Mouse (Mus musculus): ENCODE measurements around the gene Def6. TPM values are rescaled to one million over a fixed set of nuclear protein-coding genes. Genes with fewer than 3 reads are reported as not detected.

Gene Def6
- total RNA-seq (2021), result 1 to 10 TPM; 4.7 to 7.1 TPM
- long read RNA-seq, experiment 1, transcript Def6-201 (11 exons, 2,277 nt), result major isoform, 16 of 20 reads
- long read RNA-seq, experiment 1, partial matches to known transcripts, result 2 of 20 reads
- long read RNA-seq, experiment 1, other reads (novel, unspliced or antisense), result 2 of 20 reads
- long read RNA-seq, experiment 2, transcript Def6-201 (11 exons, 2,277 nt), result major isoform, 5 of 6 reads
- long read RNA-seq, experiment 2, partial matches to known transcripts, result 1 of 6 reads
- long read RNA-seq, experiment 2, other reads (novel, unspliced or antisense), result 0 of 6 reads

GRCm38 (mm10) chr17:28207591-28208313 is at the start of gene Def6:
Gene Def6, plus strand, starts transcription at chr17:28207778.
- DNase-seq, result peak; percentile 80 to 83
- intact Hi-C loops (cut with DNase I), result loop anchor here (2.0 to 5.0 kb wide), 4 partner anchors 15 to 325 kb away; partner anchors contain the start of genes Armc12 and Tulp1

GRCm38 (mm10) chr17:28160361-28160760 is 47.2 kb upstream of the Def6 start:
- intact Hi-C loops (cut with DNase I), result loop anchor here (5.0 kb wide), 2 partner anchors 173 to 253 kb away; partner anchors contain the start of genes Anks1 and Taf11
- DNase-seq, result no peak

GRCm38 (mm10) chr17:28161310-28161881 is 46.2 kb upstream of the Def6 start:
- no peak for DNase-seq
- intact Hi-C loops (cut with DNase I), result loop anchor here (5.0 kb wide), 2 partner anchors 174 to 254 kb away; partner anchors contain the start of genes Anks1 and Taf11

- DNase-seq, result peak; percentile 82 to 87
- intact Hi-C loops (cut with DNase I), result loop anchor here (1.0 to 5.0 kb wide), 3 partner anchors 78 to 256 kb away; partner anchors contain the start of genes Anks1 and Taf11
These were observed 43.9 kb upstream of the Def6 start for GRCm38 (mm10) chr17:28163666-28164065.

- intact Hi-C loops (cut with DNase I), result no loop called here
- DNase-seq, result no peak
These were observed 36.9 kb upstream of the Def6 start for GRCm38 (mm10) chr17:28170460-28171305.

GRCm38 (mm10) chr17:28172690-28173089 is 34.9 kb upstream of the Def6 start:
- DNase-seq, result no peak

GRCm38 (mm10) chr17:28176775-28177539 is 30.6 kb upstream of the Def6 start, which contains the start of gene Zfp523:
Gene Zfp523, plus strand, starts transcription at chr17:28177129.
- DNase-seq, result peak; percentile 92 to 94
- intact Hi-C loops (cut with DNase I), result no loop called here

More at GRCm38 (mm10) chr17:28172690-28173089, 34.9 kb upstream of the Def6 start:
- intact Hi-C loops (cut with DNase I), result no loop called here

GRCm38 (mm10) chr17:28177540-28178046 is 30.0 kb upstream of the Def6 start:
- DNase-seq, result no peak

GRCm38 (mm10) chr17:28180331-28180730 is 27.2 kb upstream of the Def6 start:
- intact Hi-C loops (cut with DNase I), result no loop called here
- peak; percentile 36 to 66 for DNase-seq

More at GRCm38 (mm10) chr17:28177540-28178046, 30.0 kb upstream of the Def6 start:
- intact Hi-C loops (cut with DNase I), result no loop called here

GRCm38 (mm10) chr17:28180783-28181544 is 26.6 kb upstream of the Def6 start:
- DNase-seq, result no peak
- intact Hi-C loops (cut with DNase I), result no loop called here

- intact Hi-C loops (cut with DNase I), result no loop called here
- DNase-seq, result no peak
These were observed 22.5 kb upstream of the Def6 start for GRCm38 (mm10) chr17:28184971-28185638.

GRCm38 (mm10) chr17:28188313-28188712 is 19.3 kb upstream of the Def6 start:
- DNase-seq, result no peak
- intact Hi-C loops (cut with DNase I), result no loop called here

- DNase-seq, result no peak
- intact Hi-C loops (cut with DNase I), result no loop called here
These were observed 14.8 kb upstream of the Def6 start for GRCm38 (mm10) chr17:28192754-28193153.

- no peak for DNase-seq
- intact Hi-C loops (cut with DNase I), result no loop called here
These were observed 14.0 kb upstream of the Def6 start for GRCm38 (mm10) chr17:28193559-28193958.

- DNase-seq, result no peak
- intact Hi-C loops (cut with DNase I), result no loop called here
These were observed 12.5 kb upstream of the Def6 start for GRCm38 (mm10) chr17:28195033-28195432.

- no peak for DNase-seq
- intact Hi-C loops (cut with DNase I), result no loop called here
These were observed 9.9 kb upstream of the Def6 start for GRCm38 (mm10) chr17:28197646-28198045.

GRCm38 (mm10) chr17:28201982-28202381 is 5.6 kb upstream of the Def6 start:
- no peak for DNase-seq
- intact Hi-C loops (cut with DNase I), result no loop called here
